Mouse (Mus musculus) liver, postnatal 0 days (tissue): ENCODE results near the gene Fut7.

Experiments
- CTCF ChIP-seq: sonication (generic); IDR thresholded peaks from 2 replicates; pipeline ENCODE4 v1.5.1; 2016; ENCODE audit warnings: antibody characterized with exemption, low read depth
- EP300 ChIP-seq: IDR thresholded peaks from 2 replicates; pipeline ENCODE4 v1.6.1; 2016; ENCODE audit warnings: antibody characterized with exemption, low read depth, mild to moderate bottlenecking

GRCm38 (mm10) chr2:25463630-25464029 is 40.6 kb downstream of the Fut7 start:
- TF ChIP-seq CTCF (no peak), EP300 (no peak)
